Mouse (Mus musculus) kidney, postnatal 14 days (tissue): ENCODE measurements around the gene Ablim1.

Source experiments
- DNase-seq: peaks from one replicate; pipeline ENCODE4 v3.0.0; 2022; ENCODE audit warnings: mixed read lengths

Ablim1 gene

GRCm38 (mm10) chr19:57180908-57181307 is 133.8 kb downstream of the Ablim1 start:
- no peak for DNase-seq

DNA sequence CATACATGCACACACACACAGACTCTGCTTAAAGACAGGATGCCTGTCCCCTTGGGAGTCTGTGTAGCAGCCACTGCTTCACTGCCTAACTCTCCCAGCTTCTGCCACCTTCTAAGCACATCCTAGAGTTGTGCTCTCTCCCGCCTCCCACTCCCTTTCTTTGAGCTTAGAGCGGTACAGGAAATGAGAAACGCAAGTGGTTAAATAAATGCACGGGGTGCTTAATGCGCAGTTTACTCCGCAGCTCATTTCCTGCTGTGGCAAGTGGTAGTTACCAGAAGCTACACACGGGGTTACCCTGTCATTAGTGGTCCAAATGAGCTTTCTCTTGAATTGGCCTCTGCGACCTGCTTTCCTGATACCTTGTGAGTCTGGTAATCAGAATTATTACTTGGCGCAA is 134.4 kb downstream of the Ablim1 start:
- no peak for DNase-seq

DNA sequence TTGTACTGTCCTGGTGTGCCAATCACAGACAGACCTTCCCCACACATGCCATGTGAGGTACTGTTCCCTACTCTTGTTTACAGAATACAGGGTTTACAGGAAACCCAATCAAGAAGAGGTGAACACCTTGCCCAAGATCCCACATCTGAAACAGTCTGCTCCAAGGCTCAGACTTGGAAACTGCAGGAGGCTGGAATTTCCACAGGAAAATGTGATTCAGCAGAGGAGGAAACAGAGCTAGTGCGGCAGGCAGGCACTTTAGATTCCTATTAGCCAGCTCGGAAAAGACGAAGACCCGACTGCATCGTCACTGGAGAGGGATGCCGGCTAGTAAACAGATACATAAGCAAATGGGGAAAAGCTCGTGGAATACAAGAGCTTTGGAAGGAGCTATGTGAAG is 135.4 kb downstream of the Ablim1 start:
- DNase-seq = no peak

GRCm38 (mm10) chr19:57177334-57177733 is 137.4 kb downstream of the Ablim1 start:
- no peak for DNase-seq

GRCm38 (mm10) chr19:57175077-57175476 is 139.6 kb downstream of the Ablim1 start:
- no peak for DNase-seq

DNA sequence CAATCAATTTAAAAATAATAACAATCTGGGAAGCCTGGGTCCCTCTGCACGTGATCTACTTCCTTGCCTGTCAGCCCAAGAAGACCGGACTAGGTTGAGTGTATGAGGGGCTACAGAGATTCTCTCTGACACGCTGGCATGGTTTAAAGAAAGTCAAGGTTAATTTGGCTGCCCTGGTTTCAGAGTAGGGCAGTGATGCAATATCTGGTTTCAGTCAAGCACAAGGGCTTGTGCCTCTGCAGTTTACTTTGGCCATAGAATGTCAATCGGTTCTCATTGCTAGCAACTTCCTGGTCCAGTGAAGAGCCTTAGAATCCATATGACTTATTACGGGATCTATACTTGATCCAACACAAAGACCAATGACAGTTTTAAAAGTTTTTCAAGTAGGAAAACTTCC is 140.2 kb downstream of the Ablim1 start:
- no peak for DNase-seq

GRCm38 (mm10) chr19:57174045-57174444 is 140.7 kb downstream of the Ablim1 start:
- DNase-seq = no peak

DNA sequence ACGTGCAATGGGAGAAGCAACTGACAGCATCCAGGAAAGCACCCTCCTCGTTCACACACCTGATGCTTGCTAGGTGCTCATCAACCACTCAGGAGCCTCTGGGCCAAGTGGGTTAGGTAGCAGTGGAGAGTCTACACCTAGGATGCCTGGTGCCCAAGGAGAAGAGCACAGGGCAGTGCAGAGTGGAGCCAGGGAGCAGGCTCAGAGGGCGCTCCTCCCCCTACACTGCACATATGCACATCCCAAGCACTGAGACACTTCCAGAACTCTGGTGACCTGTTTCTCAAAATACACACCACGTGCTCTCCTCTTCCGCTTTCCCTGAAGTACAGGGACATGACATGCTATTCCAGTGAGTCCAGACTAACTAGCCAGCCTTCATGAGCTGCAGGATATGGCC is 142.4 kb downstream of the Ablim1 start:
- no peak for DNase-seq

- DNase-seq = no peak
These were observed 143.8 kb downstream of the Ablim1 start for GRCm38 (mm10) chr19:57170880-57171279.

DNA sequence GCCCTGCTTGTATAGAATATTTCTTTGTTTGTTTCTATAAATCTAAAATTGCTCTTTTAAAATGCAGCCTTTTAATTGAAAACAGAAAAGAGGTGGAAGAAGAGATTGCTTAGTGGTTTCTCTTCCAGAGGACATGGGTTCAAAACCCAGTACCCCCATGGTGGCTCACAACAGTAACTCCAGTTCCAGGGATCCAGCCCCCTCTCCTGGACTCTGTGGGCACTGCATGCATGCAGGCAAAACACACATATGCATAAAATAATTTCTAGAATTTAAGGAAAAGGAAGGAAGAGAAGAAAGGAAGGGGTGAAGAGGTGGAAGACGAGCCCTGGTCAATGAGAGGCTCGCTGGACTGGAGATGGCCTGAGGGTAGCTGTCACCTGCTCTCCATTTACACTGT is 145.2 kb downstream of the Ablim1 start:
- no peak for DNase-seq

- DNase-seq = no peak
These were observed 147.0 kb downstream of the Ablim1 start for GRCm38 (mm10) chr19:57167721-57168120.

DNA sequence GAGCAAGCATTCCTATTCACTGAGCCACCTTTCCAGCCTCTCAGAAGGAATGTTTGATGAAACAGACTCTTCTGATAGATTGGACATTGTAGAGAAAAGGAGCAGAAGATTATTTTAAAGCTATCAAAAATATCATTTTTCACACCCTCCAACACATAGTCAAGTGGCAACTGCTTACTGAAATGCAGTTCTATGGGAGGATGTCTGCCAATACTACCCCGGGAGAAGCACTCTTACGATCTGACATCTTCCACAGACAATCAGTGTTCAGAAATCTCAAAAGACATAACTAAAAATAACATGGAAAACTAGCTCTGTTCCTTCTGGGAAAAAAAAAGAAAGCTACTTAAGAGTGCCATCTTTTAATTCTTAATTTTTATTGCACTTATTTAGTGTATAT is 149.8 kb downstream of the Ablim1 start:
- DNase-seq = no peak

DNA sequence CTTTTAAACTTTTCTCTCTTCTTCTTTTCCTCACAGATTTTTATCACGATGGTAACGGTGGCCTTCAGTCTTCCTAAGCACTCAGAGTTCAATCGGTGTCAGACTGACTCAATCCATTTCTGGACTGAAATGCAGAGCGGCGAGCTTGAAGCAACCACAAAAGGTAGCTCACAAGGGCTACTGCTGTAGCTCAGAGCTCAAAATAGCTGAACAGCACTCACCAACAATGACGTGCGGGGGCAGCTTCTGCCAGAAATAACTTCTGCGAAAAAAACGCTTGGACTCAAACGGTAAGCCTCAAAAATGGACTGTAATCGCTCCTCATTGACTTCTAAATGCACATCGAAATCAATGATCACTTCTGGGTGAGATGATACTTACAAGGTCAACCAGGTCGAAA is 151.4 kb downstream of the Ablim1 start:
- no peak for DNase-seq

GRCm38 (mm10) chr19:57161978-57162727 is 152.6 kb downstream of the Ablim1 start:
- no peak for DNase-seq

DNA sequence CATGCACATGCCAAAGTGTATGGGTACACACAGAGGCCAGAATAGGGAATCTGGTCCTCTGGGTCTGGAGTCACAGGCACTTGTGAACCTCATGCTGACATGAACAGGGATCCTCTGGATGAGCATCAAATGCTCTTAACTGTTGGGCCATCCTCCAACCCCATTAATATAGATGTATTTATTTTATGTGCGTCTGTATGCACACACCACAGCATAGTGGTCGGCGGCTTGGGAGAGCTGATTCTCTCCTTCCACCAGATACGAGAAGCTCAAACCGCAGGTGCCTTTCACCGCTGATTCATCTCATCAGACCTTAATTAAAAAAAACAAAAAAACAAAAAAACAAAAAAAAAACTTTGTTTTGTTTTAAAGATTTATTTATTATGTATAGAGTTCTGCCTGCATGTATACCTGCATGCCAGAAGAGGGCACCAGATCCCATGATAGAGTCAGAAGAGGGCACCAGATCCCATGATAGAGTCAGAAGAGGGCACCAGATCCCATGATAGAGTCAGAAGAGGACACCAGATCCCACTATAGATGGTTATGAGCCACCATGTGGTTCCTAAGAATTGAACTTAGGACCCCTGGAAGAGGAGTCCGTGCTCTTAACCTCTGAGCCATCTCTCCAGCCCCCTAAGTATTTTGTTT is 153.6 kb downstream of the Ablim1 start:
- peak; percentile 79 for DNase-seq

- DNase-seq = no peak
These were observed 156.9 kb downstream of the Ablim1 start for GRCm38 (mm10) chr19:57157731-57158343.

DNA sequence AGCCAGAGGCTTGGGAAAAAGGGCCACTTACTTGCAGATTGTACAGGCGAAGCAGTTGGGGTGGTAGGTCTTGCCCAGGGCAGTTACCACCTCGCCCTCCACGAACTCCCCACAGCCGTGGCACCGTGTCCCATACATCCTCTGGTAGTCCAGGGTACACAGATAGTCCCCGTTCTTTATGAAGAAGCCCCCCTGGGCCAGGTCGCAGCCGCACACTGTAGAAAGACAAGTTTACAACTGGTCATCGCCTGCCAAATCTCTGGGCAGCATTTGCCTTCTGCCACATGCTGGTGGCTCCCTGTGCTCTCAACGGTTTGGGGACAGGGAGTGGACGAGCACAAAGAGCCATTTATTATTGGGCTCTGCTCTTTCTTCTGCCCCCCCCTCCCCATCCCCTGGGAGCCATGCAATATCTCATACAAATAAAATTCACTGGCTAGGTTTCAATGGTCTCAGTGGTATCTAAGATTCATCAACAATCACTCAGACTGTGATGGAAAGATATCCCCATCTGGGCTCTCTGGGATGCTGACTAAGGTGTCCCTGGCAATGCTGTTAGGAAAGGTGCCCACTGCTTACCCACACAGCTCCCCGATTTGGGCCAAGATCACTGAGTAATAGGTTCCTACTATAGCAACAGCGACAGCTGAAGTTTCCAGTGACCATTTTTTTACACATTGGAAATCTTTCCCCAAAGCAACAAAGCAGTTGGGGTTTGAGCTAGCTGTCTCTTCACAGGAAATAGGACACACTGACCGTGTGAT is 159.4 kb downstream of the Ablim1 start:
- no peak for DNase-seq

DNA sequence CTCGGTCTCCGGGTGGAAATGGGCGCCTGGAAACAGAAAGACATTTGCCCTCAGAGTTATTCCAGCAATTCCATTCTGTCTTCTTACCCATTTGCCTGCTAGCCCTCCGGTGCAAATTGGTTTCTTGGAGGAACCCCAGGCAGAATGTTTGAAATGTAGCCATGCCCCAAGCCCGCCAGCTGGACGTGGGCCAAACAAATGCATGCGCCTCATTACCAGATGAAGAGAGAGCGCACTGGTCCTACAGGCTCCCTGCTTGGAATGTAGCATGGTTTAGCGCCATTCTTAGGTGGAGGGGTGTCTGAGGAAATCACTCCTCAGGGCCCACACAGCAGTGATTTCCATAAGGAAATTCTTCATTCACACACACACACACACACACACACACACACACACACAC is 162.4 kb downstream of the Ablim1 start:
- peak; percentile 66 for DNase-seq

GRCm38 (mm10) chr19:57151504-57151903 is 163.2 kb downstream of the Ablim1 start:
- no peak for DNase-seq

GRCm38 (mm10) chr19:57150275-57150674 is 164.4 kb downstream of the Ablim1 start:
- DNase-seq = peak; percentile 56

- no peak for DNase-seq
These were observed 167.0 kb downstream of the Ablim1 start for GRCm38 (mm10) chr19:57147746-57148145.

- no peak for DNase-seq
These were observed 167.8 kb downstream of the Ablim1 start for GRCm38 (mm10) chr19:57146936-57147335.

- DNase-seq = no peak
These were observed 171.1 kb downstream of the Ablim1 start for GRCm38 (mm10) chr19:57143646-57144045.
